Mouse (Mus musculus) midbrain, postnatal 0 days (tissue): ENCODE data around the gene Vmn2r19. TPM values are rescaled to one million over a fixed set of nuclear protein-coding genes. Genes with fewer than 3 reads are reported as not detected.

ENCODE experiments used
- ATAC-seq: fragments of 200-750 bp; cut with Nextera tagmentation; 2 replicates; pipeline ENCODE4 v1.8.0; 2017; ENCODE audit warnings: moderate number of reproducible peaks, mild to moderate bottlenecking, moderate TSS enrichment, moderate library complexity; ENCODE audit not compliant: low FRiP score
- DNase-seq: peaks from one replicate; pipeline ENCODE4 v3.0.0-alpha.2; 2015; ENCODE audit warnings: low spot score
- H3K27ac ChIP-seq: fragments of 300-500 bp; sonication (generic); 2 replicates; pipeline ENCODE4 v1.5.1; 2014; ENCODE audit warnings: low read depth, mild to moderate bottlenecking, low read length, mixed read lengths
- H3K27me3 ChIP-seq: fragments of 300-500 bp; sonication (generic); 2 replicates; pipeline ENCODE4 v1.6.1; 2014; ENCODE audit warnings: low read length, control low read depth, mixed read lengths; ENCODE audit not compliant: insufficient read depth
- H3K36me3 ChIP-seq: fragments of 300-500 bp; sonication (generic); 2 replicates; pipeline ENCODE4 v1.6.1; 2014; ENCODE audit warnings: low read length, control low read depth, mixed read lengths; ENCODE audit not compliant: insufficient read depth
- H3K4me1 ChIP-seq: fragments of 300-500 bp; sonication (generic); 2 replicates; pipeline ENCODE4 v1.6.1; 2014; ENCODE audit warnings: mild to moderate bottlenecking, control low read depth, antibody characterized with exemption, low read length, mixed read lengths; ENCODE audit not compliant: insufficient read depth
- H3K4me2 ChIP-seq: fragments of 300-500 bp; sonication (generic); 2 replicates; pipeline ENCODE4 v1.6.1; 2014; ENCODE audit warnings: low read depth, mild to moderate bottlenecking, low read length, mixed read lengths; ENCODE audit not compliant: poor library complexity, severe bottlenecking
- H3K4me3 ChIP-seq: fragments of 300-500 bp; sonication (generic); 2 replicates; pipeline ENCODE4 v1.5.1; 2014; ENCODE audit warnings: low read depth, mild to moderate bottlenecking, low read length, moderate library complexity
- H3K9ac ChIP-seq: fragments of 300-500 bp; sonication (generic); replicated peaks from 2 replicates; pipeline ENCODE4 v1.6.1; 2014; ENCODE audit warnings: mild to moderate bottlenecking, low read length, moderate library complexity, mixed read lengths; ENCODE audit not compliant: poor library complexity, severe bottlenecking
- H3K9me3 ChIP-seq: fragments of 300-500 bp; sonication (generic); 2 replicates; pipeline ENCODE4 v1.6.1; 2016; ENCODE audit warnings: low read length, control low read depth
- CTCF ChIP-seq: IDR thresholded peaks from 2 replicates; pipeline ENCODE4 v1.5.1; 2016; ENCODE audit warnings: antibody characterized with exemption, mild to moderate bottlenecking
- WGBS: fragments of 180-500 bp; shearing (Covaris S2); extraction: QIAGEN DNeasy Blood & Tissue Kit; methylation state at CpG from one replicate; pipeline ENCODE4 v1.1.7; 2014; 5-methylcytosine and 5-hydroxymethylcytosine counted together
- polyA plus RNA-seq: library from polyadenylated mRNA; unstranded; fragments of >200 nt; fragmentation: Nextera tagmentation; extraction: Ambion mirVana; gene quantifications from 2 replicates; pipeline ENCODE4 v1.2.1, GENCODE M21; 2015
- total RNA-seq: library from RNA; depleted of rRNA; stranded (reverse); fragments of >200 nt; gene quantifications from 2 replicates; pipeline ENCODE4 v1.2.3, GENCODE M21; 2014; rRNA removed

The Vmn2r19 gene
- total and polyA plus RNA-seq, 2 experiments from 2014 or later = not detected

GRCm38 (mm10) chr6:123346141-123346540 lies 38.0 kb downstream of the Vmn2r19 start:
- TF ChIP-seq CTCF = no peak
- ATAC-seq = no peak
- 95% methylated on average over 1 of the region's 1 CpGs for WGBS

More at GRCm38 (mm10) chr6:123346141-123346540, 38.0 kb downstream of the Vmn2r19 start:
- no peak for DNase-seq
- H3K9ac ChIP-seq = no peak overlapping the region
- H3K9me3 ChIP-seq = no peaks in the 10 kb centered on the region
- no peak overlapping the region for H3K27ac ChIP-seq
- H3K36me3 ChIP-seq = no peaks in the 10 kb centered on the region
- H3K4me2 ChIP-seq = no peak overlapping the region
- no peaks in the 10 kb centered on the region for H3K4me1 ChIP-seq
- no peak overlapping the region for H3K4me3 ChIP-seq
- H3K27me3 ChIP-seq = no peaks in the 10 kb centered on the region

Other genes with a start within 250 kb of the Vmn2r19 start
- gene Clec4a2, start 201.9 kb upstream of the Vmn2r19 start, total RNA-seq = 0.49 and 0.61 TPM in 2 replicates
- 1.2 and 1.8 TPM in 2 replicates for gene Clec4a2, start 201.9 kb upstream of the Vmn2r19 start, polyA plus RNA-seq
- gene Clec4b2, start 135.4 kb upstream of the Vmn2r19 start, total RNA-seq = not detected in 2 replicates
- gene Clec4b2, start 135.4 kb upstream of the Vmn2r19 start, polyA plus RNA-seq = not detected in 2 replicates
- gene Clec4n, start 78.5 kb upstream of the Vmn2r19 start, total RNA-seq = 0.24 and 1.1 TPM in 2 replicates
- 0.94 and 1.2 TPM in 2 replicates for gene Clec4n, start 78.5 kb upstream of the Vmn2r19 start, polyA plus RNA-seq
- not detected in 2 replicates for gene Clec4d, start 46.2 kb upstream of the Vmn2r19 start, total RNA-seq
- gene Clec4d, start 46.2 kb upstream of the Vmn2r19 start, polyA plus RNA-seq = 0.12 TPM in 1 of 2 replicates, not detected in the other
- gene Clec4e, start 18.5 kb upstream of the Vmn2r19 start, total RNA-seq = 0.16 TPM in 1 of 2 replicates, not detected in the other
- gene Clec4e, start 18.5 kb upstream of the Vmn2r19 start, polyA plus RNA-seq = not detected in 2 replicates
- gene Vmn2r20, start 109.8 kb downstream of the Vmn2r19 start, total RNA-seq = not detected in 2 replicates
- not detected in 2 replicates for gene Vmn2r20, start 109.8 kb downstream of the Vmn2r19 start, polyA plus RNA-seq
- gene Vmn2r21, start 225.1 kb downstream of the Vmn2r19 start, total RNA-seq = not detected in 2 replicates
- gene Vmn2r21, start 225.1 kb downstream of the Vmn2r19 start, polyA plus RNA-seq = not detected in 2 replicates